Mouse (Mus musculus): ENCODE measurements around the gene Akap6.

DNA sequence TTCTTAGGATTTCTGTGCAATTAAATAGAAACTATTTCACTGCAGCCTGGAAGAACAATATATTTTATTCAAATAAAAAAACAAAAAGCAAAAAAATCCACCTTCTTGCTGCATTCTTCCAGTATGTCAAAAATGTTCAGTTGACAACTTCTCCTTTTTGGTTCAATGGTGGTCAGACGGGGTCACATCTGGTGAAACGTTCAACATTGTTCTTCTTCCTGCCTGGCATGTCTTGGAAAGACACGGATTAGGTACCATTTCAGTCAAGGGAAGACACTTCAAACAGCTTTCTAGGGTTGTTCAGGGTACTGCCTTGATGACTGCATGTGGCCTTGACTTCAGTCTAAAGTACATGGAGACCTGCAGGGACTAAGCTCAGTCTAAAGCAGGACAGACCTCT is 258.8 kb downstream of the Akap6 start:
- TF ChIP-seq CTCF (IDR thresholded peaks at IDR 0.05; ENCODE audit: borderline replicate concordance, insufficient read depth, low read depth, low read length) (no peak), POLR2A (IDR thresholded peaks at IDR 0.05; ENCODE audit: borderline replicate concordance, insufficient read depth, low read length) (no peak)
